Mouse (Mus musculus) kidney, embryonic 15.5 days (tissue): Measurements from ENCODE around the gene Hcn3. TPM values are rescaled to one million over a fixed set of nuclear protein-coding genes. Genes with fewer than 3 reads are reported as not detected.

ENCODE experiments used
- ATAC-seq: fragments of 200-750 bp; cut with Nextera tagmentation; replicated peaks from 2 replicates; pipeline ENCODE4 v1.8.0; 2017; ENCODE audit warnings: moderate TSS enrichment; ENCODE audit not compliant: low FRiP score
- H3K27ac ChIP-seq: fragments of 300-500 bp; sonication (generic); 2 replicates; pipeline ENCODE4 v1.5.1; 2015; ENCODE audit warnings: mild to moderate bottlenecking, inconsistent platforms
- H3K27me3 ChIP-seq: fragments of 300-500 bp; sonication (generic); 2 replicates; pipeline ENCODE4 v1.6.1; 2015; ENCODE audit warnings: inconsistent platforms
- H3K36me3 ChIP-seq: fragments of 300-500 bp; sonication (generic); 2 replicates; pipeline ENCODE4 v1.6.1; 2015; ENCODE audit warnings: inconsistent platforms
- H3K4me1 ChIP-seq: fragments of 300-500 bp; sonication (generic); 2 replicates; pipeline ENCODE4 v1.6.1; 2015; ENCODE audit warnings: inconsistent platforms
- H3K4me2 ChIP-seq: fragments of 300-500 bp; sonication (generic); 2 replicates; pipeline ENCODE4 v1.6.1; 2015; ENCODE audit warnings: moderate library complexity, mild to moderate bottlenecking, inconsistent platforms
- H3K4me3 ChIP-seq: fragments of 300-500 bp; sonication (generic); replicated peaks from 2 replicates; pipeline ENCODE4 v1.5.1; 2015; ENCODE audit warnings: mild to moderate bottlenecking, inconsistent platforms
- H3K9ac ChIP-seq: fragments of 300-500 bp; sonication (generic); 2 replicates; pipeline ENCODE4 v1.6.1; 2015; ENCODE audit warnings: mild to moderate bottlenecking, inconsistent platforms
- H3K9me3 ChIP-seq: fragments of 300-500 bp; sonication (generic); replicated peaks from 2 replicates; pipeline ENCODE4 v1.6.1; 2016; ENCODE audit warnings: inconsistent platforms
- WGBS: fragments of 180-500 bp; shearing (Covaris S2); methylation state at CpG from one replicate; pipeline ENCODE4 v1.1.7; 2015; ENCODE audit warnings: mixed read lengths; 5-methylcytosine and 5-hydroxymethylcytosine counted together
- polyA plus RNA-seq: library from polyadenylated mRNA; unstranded; fragments of >200 nt; fragmentation: Nextera tagmentation; extraction: Ambion mirVana; gene quantifications from 2 replicates; pipeline ENCODE4 v1.2.1, GENCODE M21; 2015

Hcn3 gene
- polyA plus RNA-seq: 1.6 and 3.1 TPM in 2 replicates

DNA sequence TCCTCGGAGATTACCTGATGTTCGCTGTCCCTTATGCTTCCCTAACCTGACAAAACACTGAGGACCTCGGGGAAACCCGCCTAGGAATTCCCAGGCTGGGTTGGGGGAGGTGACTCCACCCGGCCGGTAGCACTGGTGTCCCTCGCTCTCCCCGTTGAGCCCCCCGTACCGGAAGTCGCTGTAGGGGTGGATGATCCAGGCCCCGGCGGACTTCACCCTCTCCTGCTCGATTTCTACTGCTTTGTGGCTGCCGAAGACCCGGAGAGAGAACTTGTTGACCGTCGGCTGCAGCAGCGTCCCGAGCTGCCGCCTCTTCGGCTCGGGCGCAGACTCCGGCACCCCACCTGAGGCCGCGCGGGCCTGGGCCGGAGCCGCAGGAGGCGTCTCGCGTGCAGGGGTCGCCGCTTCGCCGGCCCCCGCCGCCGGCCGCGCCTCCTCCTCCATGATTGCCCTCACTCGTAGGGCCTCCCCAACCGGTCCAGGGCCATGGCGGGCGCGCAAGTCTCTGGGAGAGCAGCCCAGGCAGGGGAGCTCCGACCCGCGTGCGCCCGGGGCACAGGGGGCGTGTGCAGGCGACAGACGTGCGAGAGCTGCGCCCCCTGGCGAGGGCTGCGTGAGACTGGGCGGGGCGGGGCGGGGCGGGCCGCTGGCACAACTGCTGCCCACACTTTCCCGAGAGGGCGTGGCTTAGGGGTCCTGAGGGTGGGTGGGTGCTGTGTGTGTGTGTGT lies at the start of gene Hcn3:
Hcn3 (minus strand) TSS at position 581 of the 729 bp plus-strand sequence.
- peak within 1 kb of the TSS; percentile 63 for H3K4me3 ChIP-seq
- peak; percentile 63 for ATAC-seq
- WGBS: under 1% methylated on average over 66 of the region's 66 CpGs
- peaks cover 17% of the 10 kb centered on the region for H3K27me3 ChIP-seq
- H3K36me3 ChIP-seq: no peaks in the 10 kb centered on the region
- peak within 1 kb of the TSS; percentile 46 for H3K9ac ChIP-seq
- H3K4me2 ChIP-seq: peak within 1 kb of the TSS; percentile 100
- H3K27ac ChIP-seq: no peak within 1 kb of the TSS
- H3K4me1 ChIP-seq: peaks cover 25% of the 10 kb centered on the region
- no peaks in the 10 kb centered on the region for H3K9me3 ChIP-seq

DNA sequence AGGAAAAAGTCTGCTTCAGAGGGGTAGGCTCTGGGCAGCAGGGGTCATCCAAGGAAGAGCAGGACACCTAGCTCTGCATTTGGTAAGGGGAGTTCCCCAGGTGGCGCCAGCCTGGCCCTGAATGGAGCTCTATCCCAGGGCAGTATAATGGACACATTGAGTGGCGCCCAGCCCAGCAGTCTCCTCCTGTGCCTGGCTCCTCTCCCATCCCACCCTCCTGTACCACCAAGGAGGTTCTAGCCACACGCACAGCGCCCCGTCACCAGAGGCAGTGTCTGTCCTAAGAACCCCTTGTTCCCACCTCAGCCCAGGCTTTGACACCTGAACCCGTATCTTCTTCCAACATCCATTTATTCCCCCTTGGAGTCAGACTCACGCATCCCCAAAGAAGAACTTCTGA lies 49.7 kb upstream of the Hcn3 start:
- peaks cover 35% of the 10 kb centered on the region for H3K4me1 ChIP-seq

DNA sequence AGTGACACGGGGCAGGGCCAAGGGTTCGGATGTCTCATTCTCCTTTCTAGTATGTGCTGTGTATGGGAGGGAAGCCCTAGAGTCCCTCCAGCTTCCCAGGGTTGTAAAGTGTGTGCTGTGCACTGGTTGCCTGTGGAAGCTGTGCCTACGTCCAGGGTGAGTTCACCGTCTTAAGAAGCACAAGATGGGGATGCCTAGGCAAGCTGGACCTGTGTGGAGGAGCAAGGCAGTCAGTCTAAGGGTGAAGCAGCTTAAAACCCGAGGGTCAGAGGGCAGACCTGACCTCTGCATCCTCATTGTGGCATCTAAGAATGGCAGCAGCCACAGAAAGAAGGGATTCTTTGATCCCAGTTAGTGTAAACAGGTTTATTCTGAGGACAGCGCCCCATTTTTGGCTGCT lies 48.7 kb upstream of the Hcn3 start:
- Histone ChIP-seq H3K9me3 (no peaks in the 10 kb centered on the region), H3K4me1 (peaks cover 32% of the 10 kb centered on the region), H3K27ac (no peak overlapping the region), H3K4me2 (no peak overlapping the region), H3K36me3 (peaks cover 71% of the 10 kb centered on the region), H3K9ac (no peak overlapping the region), H3K4me3 (no peak overlapping the region), H3K27me3 (no peaks in the 10 kb centered on the region)
- no peak for ATAC-seq
- WGBS: 91% methylated on average over 6 of the region's 6 CpGs

More for the DNA sequence above, 49.7 kb upstream of the Hcn3 start:
- peak overlapping the region; percentile 35; the same call in 1 of the 2 replicates for H3K27ac ChIP-seq
- peaks cover 65% of the 10 kb centered on the region for H3K36me3 ChIP-seq
- no peak overlapping the region for H3K4me3 ChIP-seq
- no peak overlapping the region for H3K9ac ChIP-seq
- H3K9me3 ChIP-seq: no peaks in the 10 kb centered on the region
- no peaks in the 10 kb centered on the region for H3K27me3 ChIP-seq
- no peak for ATAC-seq
- 91% methylated on average over 7 of the region's 7 CpGs for WGBS
- no peak overlapping the region for H3K4me2 ChIP-seq

DNA sequence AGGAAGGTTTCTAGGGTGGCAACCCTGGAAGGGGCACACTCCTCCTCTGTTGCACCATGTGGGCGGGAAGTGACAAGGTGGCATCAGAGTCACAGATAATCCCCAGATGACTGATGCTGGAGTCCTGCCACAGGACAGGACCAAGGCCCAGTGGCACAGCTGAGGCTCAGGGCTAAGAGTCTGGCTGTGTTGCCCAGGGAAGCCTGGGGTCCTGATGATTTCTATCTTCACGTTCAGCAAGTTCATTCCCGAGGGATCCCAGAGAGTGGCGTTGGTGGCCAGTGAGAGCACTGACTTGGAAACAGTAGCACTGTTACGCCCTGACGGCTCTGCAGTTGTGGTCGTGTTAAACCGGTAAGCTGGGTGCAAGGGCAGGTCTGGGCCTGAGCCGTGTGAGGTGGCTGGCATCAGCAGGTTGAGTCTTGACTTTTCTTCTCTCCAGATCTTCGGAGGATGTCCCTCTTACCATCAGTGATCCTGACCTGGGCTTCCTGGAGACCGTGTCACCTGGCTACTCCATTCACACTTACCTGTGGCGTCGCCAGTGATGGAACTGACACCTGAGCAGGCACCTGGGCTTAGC lies 48.2 kb upstream of the Hcn3 start:
- peaks cover 71% of the 10 kb centered on the region for H3K36me3 ChIP-seq
- peaks cover 36% of the 10 kb centered on the region for H3K4me1 ChIP-seq
- no peak for ATAC-seq
- no peaks in the 10 kb centered on the region for H3K27me3 ChIP-seq
- no peak overlapping the region for H3K4me3 ChIP-seq
- no peak overlapping the region for H3K9ac ChIP-seq
- H3K4me2 ChIP-seq: no peak overlapping the region
- WGBS: 87% methylated on average over 13 of the region's 13 CpGs
- H3K27ac ChIP-seq: no peak overlapping the region
- H3K9me3 ChIP-seq: no peaks in the 10 kb centered on the region

DNA sequence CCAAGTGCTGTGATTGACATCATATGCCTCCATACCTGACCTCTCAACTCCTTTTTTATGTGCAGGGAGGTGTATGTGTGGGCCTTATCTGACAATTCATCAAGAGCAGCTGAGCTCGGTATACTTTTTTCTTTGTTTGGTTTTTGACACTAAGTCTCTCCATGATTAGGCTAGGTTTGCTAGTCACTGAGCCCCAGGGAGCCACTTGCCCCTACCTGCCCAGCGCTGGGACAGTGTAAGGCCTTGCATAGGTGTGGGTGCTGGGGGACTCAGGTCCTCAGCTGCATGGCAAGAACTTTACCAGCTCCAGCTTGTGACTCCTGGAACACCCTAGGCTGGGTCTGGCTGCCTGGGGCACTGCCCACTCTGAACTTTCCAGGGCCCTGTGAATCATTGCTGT lies 46.7 kb upstream of the Hcn3 start:
- Histone ChIP-seq H3K36me3 (peaks cover 71% of the 10 kb centered on the region), H3K9ac (no peak overlapping the region), H3K27ac (no peak overlapping the region), H3K4me1 (peaks cover 30% of the 10 kb centered on the region), H3K4me3 (no peak overlapping the region), H3K27me3 (no peaks in the 10 kb centered on the region), H3K4me2 (no peak overlapping the region), H3K9me3 (no peaks in the 10 kb centered on the region)
- ATAC-seq: no peak
- WGBS: 83% methylated on average over 2 of the region's 2 CpGs

DNA sequence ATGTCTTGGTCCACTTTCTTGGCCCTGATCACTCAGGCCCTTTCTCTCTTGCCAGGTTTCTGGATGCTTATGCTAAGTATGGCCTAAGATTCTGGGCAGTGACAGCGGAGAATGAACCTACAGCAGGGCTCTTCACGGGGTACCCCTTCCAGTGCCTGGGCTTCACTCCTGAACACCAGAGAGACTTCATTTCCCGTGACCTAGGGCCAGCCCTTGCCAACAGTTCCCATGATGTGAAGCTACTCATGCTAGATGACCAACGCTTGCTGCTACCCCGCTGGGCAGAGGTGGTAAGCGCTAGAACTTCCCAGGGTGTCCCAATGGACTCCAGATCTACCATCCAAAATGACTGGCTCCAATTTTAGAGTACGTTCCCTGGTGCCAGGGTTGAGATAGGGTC lies 46.1 kb upstream of the Hcn3 start:
- Histone ChIP-seq H3K27me3 (no peaks in the 10 kb centered on the region), H3K9me3 (no peaks in the 10 kb centered on the region), H3K9ac (no peak overlapping the region), H3K4me1 (peaks cover 25% of the 10 kb centered on the region), H3K4me2 (no peak overlapping the region), H3K36me3 (peaks cover 65% of the 10 kb centered on the region), H3K4me3 (no peak overlapping the region), H3K27ac (no peak overlapping the region)
- no peak for ATAC-seq
- WGBS: 88% methylated on average over 7 of the region's 7 CpGs

DNA sequence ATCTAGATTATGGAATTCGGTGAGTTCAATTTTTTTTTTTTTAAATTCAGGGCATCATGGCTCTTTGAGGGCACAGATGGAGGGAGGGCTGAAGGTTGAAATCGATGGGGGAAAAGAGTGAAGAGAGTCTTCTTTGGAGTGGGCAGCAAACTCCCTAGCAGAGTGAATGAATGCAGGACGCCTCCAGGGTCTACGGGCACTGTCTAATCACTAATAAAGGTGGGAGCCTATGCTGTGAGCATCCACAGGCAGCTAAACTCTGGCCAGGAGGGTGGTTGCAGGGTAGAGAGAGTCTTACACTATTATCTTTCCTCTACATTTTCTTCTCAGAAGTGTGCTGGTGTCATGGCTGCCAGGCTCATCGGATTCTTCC lies 43.1 kb upstream of the Hcn3 start:
- peak overlapping the region; percentile 51 for H3K4me3 ChIP-seq
- WGBS: 40% methylated on average over 5 of the region's 5 CpGs
- ATAC-seq: no peak
- H3K27ac ChIP-seq: no peak overlapping the region
- no peaks in the 10 kb centered on the region for H3K27me3 ChIP-seq
- H3K4me1 ChIP-seq: peaks cover 11% of the 10 kb centered on the region
- H3K9ac ChIP-seq: peak overlapping the region; percentile 36
- no peaks in the 10 kb centered on the region for H3K9me3 ChIP-seq
- peak overlapping the region; percentile 76 for H3K4me2 ChIP-seq
- peaks cover 36% of the 10 kb centered on the region for H3K36me3 ChIP-seq

DNA sequence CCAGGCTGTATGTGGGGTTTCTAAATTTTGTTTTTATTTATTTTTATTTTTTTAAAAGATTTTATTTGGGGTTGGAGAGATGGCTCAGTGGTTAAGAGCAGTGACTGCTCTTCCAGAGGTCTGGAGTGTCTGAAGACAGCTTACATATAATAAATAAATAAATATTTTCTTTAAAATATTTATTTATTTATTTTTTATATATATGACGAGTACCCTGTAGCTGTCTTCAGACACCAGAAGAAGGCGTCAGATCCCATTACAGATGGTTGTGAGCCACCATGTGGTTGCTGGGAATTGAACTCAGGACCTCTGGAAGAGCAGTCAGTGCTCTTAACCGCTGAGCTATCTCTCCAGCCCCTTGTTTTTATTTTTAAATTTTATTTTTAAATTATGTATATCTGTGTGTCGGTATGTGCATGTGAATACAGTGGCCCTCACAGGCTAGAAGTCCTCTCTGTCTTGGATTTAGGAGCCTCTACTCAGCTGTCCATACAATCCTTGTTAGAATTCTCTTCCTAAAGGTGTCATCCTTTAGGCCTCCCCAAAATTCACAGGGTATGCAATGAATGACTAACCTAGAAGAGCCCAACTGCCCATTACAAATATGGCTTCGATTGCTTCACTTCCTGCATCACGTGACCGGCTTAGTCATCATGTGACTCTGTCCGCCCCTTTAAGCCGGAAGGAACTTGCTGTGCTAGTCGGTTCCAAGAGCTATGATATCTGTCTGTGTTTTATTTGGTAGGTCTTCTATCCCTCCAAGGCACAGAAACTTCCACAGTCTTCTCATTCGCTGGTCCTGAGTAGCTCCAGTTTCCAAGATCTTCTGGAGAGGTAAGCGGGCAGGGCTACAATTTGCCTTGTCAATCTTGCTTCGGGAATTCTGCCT lies 42.5 kb upstream of the Hcn3 start, which contains the start of gene Gba:
Gba (plus strand) TSS at position 676 of the 889 bp plus-strand sequence.
- H3K4me3 ChIP-seq: peak within 1 kb of the TSS; percentile 51
- H3K4me2 ChIP-seq: peak within 1 kb of the TSS; percentile 76
- no peaks in the 10 kb centered on the region for H3K9me3 ChIP-seq
- ATAC-seq: peak; percentile 76
- 25% methylated on average over 13 of the region's 13 CpGs for WGBS
- H3K4me1 ChIP-seq: peaks cover 11% of the 10 kb centered on the region
- H3K9ac ChIP-seq: peak within 1 kb of the TSS; percentile 36
- peaks cover 30% of the 10 kb centered on the region for H3K36me3 ChIP-seq
- H3K27ac ChIP-seq: no peak within 1 kb of the TSS
- H3K27me3 ChIP-seq: no peaks in the 10 kb centered on the region

DNA sequence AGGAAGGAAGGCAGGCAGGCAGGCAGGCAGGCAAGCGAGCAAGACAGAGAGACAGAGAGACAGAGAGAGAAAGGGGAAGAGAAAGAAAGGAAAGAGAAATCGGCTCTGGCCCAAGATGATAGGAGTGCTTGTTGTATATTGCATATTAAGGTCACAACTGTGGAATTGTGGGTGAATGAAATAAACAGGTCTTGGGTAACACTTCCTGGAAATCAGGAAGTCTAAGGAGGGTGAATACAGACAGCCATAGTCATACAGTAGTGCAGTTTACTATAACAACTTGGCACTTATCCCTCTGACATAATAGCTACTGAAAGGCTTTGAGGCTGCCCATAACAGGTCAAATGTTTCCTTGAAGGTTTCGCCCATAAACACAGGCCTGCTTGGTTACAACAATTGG lies 39.8 kb upstream of the Hcn3 start:
- H3K4me3 ChIP-seq: no peak overlapping the region
- 0 out of 2 replicates have a peak, but pooled peaks cover 6% of the 10 kb centered on the region for H3K36me3 ChIP-seq
- no peak overlapping the region for H3K4me2 ChIP-seq
- no peak overlapping the region for H3K9ac ChIP-seq
- ATAC-seq: no peak
- peaks cover 23% of the 10 kb centered on the region for H3K4me1 ChIP-seq
- H3K9me3 ChIP-seq: no peaks in the 10 kb centered on the region
- 74% methylated on average over 3 of the region's 3 CpGs for WGBS
- no peak overlapping the region for H3K27ac ChIP-seq
- no peaks in the 10 kb centered on the region for H3K27me3 ChIP-seq

DNA sequence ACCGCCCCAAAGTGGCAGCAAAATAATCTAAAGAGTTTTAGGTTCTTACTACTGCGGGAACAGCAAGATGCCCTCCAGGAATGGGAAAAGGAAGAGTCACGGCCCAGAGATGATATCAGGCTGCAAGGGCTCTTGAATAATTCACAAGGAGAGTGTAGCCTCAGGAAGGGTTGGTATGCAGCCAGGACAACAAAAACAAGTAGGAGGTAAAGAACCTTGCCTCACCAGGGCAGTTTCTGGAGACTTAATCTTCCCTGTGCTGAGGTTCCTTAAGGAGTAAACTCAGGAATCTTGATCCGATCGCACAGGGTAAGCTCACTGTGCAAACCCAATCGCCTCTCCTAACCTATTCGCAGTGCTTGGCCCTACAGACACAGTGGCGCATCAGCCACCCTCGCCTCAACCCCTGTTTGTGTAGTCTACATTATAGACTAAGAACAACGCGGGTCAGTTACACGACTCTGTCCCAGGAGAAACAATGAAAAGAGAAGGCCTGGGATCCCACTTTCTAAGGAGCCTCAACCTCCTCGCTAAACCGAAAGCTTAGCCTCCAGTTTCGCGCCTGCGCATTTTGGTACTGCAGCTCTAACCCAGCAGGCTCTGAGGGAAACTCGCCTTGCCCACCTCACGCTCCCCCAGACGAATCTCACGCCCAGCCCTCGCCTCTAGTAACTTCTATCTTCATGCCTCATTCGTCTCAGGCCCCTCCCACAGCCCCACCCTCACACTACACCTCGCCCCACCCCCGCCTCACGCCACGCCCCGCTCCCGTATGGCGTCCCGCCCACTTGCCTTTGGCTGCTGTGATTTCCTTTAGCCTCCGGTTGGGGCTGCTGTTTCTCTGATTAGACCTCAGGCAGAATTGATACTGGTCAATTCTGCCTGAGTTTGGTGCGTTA lies 36.2 kb upstream of the Hcn3 start:
- Histone ChIP-seq H3K4me2 (peak overlapping the region; percentile 62), H3K9me3 (no peaks in the 10 kb centered on the region), H3K4me1 (peaks cover 12% of the 10 kb centered on the region), H3K4me3 (peak overlapping the region; percentile 46), H3K27me3 (no peaks in the 10 kb centered on the region), H3K9ac (peak overlapping the region; percentile 57), H3K36me3 (no peaks in the 10 kb centered on the region), H3K27ac (peak overlapping the region; percentile 88)
- 9% methylated on average over 33 of the region's 33 CpGs for WGBS
- ATAC-seq: peak; percentile 97

DNA sequence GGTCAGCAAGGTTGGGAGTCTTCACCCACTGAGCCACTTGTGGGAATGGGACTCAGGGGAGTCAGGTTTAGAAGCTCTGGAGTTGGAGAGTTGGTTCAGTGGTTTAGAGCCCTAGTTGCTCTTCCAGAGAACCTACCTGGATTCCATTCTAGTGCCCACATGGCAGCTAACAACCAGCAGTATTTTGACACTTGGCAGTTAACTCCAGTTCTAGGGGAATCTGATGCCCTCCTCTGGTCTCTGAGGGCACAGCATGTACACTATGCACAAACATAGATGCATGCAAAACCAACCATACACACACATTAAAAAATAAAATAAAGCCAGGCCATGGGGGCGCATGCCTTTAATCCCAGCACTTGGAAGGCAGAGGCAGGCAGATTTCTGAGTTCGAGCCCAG lies 33.9 kb upstream of the Hcn3 start:
- Histone ChIP-seq H3K4me3 (no peak overlapping the region), H3K9ac (no peak overlapping the region), H3K36me3 (peaks cover 5% of the 10 kb centered on the region; the same call in 1 of the 2 replicates), H3K4me2 (no peak overlapping the region), H3K9me3 (no peaks in the 10 kb centered on the region), H3K27me3 (no peaks in the 10 kb centered on the region), H3K4me1 (peaks cover 14% of the 10 kb centered on the region), H3K27ac (no peak overlapping the region)
- ATAC-seq: no peak
- 86% methylated on average over 2 of the region's 2 CpGs for WGBS
